Mouse (Mus musculus) liver, adult 2 months (tissue): ENCODE data around the gene Kdm6b.
A peak's percentile ranks its signal among the peaks of the same experiment; 100 is the strongest.

Experiments used
- CTCF ChIP-seq: fragments of 200-500 bp; IDR thresholded peaks from 2 replicates; pipeline ENCODE4 v1.5.1; 2011; ENCODE audit warnings: low read depth, low read length, control low read depth
- POLR2A ChIP-seq: fragments of 200-500 bp; IDR thresholded peaks from 2 replicates; pipeline ENCODE4 v1.6.1; 2011; ENCODE audit warnings: low read length, control low read depth; ENCODE audit not compliant: insufficient read depth; ENCODE audit errors: extremely low read depth

- TF ChIP-seq CTCF, result peak; percentile 69
- TF ChIP-seq POLR2A, result no peak
Observed at GRCm38 (mm10) chr11:69431829-69432639, 18.6 kb upstream of the Kdm6b start.
